Mouse (Mus musculus): ENCODE measurements around the gene Tpd52l1. TPM values are rescaled to one million over a fixed set of nuclear protein-coding genes. Genes with fewer than 3 reads are reported as not detected.

The Tpd52l1 gene
- not detected for polyA plus RNA-seq (2017; shearing (Covaris generic))

DNA sequence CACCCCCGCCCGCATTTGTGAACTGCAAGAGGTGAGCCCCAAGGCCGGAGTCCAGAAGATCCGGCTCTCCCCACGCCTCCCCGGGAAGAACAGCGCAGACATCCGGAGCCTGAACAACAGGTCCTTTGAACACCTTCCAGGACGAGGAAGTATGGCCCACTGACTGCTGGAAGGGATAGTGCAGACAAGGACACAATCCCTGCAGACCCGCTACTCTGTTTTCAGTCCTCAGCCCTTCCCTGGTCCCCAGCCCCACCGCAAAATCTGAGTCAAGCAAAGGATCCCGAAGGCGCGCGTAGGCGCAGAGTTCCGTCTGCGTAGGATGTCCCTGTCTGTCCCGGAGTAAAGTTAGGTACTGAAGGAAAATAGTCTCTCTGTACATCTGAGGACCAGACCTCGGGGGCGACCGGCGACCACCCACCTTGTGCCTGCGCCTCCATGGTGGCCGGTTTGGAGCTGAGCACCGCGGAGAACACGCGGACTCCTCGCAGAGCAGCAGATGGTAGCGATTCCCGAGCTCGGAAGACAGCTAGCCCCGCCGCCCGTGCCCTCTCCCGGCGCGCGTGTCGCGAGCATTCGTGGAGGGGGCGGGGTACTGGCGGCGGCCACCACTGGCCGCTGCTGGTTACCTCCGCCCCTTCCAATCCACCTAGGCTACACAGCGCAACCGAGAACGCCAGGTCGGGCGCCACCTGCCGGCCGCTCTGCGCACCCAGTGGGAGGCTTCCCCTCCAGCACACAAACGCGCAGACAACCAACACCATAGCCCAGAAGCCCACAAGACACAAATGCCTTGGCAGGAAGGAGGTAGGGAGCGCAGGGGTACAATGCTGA, at the start of gene Tpd52l1:
Gene Tpd52l1, minus strand, starts transcription at position 668 of the 834 bp plus-strand sequence.

GRCm38 (mm10) chr10:31312865-31313848, 132.6 kb downstream of the Tpd52l1 start, which contains the start of gene Hddc2:
Hddc2 (plus strand) TSS chr10:31313383.

Other genes starting within 250 kb of the Tpd52l1 start
- 72.0 TPM for gene Hddc2, start 132.6 kb downstream of the Tpd52l1 start, polyA plus RNA-seq (2017; shearing (Covaris generic))
- gene Rnf217, start 163.2 kb upstream of the Tpd52l1 start, polyA plus RNA-seq (2017; shearing (Covaris generic)): not detected